Mouse (Mus musculus) c-Kit-positive CD71-negative TER-119-negative erythroid progenitor cells, embryonic 14.5 days (primary cell): ENCODE results near the gene Ntm.

Source experiments
- DNase-seq: peaks from one replicate; pipeline ENCODE4 v3.0.0-alpha.2; 2013; ENCODE audit warnings: low read depth

The Ntm gene

DNA sequence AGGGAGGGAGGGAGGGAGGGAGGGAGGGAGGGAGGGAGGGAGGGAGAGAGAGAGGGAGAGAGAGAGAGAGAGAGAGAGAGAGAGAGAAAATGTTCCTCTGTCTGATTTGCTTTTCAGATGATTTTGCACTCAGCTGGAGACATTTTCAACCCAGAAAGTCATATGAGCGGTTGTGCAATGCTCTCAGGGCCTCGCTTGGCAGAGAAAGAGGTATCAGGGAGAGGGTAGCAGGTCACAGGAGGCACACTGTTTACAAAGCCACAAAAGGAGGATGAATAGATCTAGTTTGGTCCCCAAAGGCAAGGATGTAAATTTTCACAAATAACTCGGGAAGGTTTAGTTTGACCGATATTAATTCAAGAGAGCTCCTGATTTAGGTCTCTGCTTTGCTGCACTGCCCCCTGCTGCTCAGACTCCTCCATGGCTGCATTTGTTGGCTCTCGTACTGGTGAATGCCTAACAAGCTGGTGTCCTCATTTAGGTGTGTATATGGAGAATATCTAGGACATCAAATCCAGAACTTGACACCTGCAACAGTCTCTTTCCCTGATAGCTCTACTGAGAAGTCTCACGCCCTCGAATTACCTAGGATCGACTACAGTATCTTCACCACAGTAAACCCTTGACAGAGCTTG is 377.1 kb downstream of the Ntm start:
- DNase-seq: peak; percentile 6

GRCm38 (mm10) chr9:29578226-29578625 is 384.7 kb downstream of the Ntm start:
- DNase-seq: no peak

- DNase-seq: no peak
Measured at GRCm38 (mm10) chr9:29576051-29576533, 386.8 kb downstream of the Ntm start.

DNA sequence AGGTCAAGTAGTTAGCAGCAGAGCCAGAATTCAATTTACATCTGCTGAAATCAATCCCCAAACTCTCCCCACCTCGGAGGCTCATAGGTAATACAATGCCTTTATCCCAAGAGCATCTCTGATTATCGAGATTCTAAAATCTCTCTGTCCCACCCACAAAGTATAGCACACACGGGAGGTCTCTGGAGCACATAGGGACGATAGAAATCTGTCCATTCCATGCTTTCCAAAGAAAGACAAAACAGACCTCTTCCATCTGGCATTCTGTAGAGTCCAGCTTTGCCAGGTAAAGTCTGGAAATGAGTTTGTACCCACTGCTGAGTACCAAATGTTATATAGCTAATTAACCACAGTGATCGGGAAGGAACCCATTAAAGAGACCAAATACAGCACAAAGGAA is 388.4 kb downstream of the Ntm start:
- no peak for DNase-seq

- DNase-seq: no peak
Measured at GRCm38 (mm10) chr9:29568571-29568970, 394.4 kb downstream of the Ntm start.

- DNase-seq: no peak
Measured at GRCm38 (mm10) chr9:29562419-29563071, 400.4 kb downstream of the Ntm start.

DNA sequence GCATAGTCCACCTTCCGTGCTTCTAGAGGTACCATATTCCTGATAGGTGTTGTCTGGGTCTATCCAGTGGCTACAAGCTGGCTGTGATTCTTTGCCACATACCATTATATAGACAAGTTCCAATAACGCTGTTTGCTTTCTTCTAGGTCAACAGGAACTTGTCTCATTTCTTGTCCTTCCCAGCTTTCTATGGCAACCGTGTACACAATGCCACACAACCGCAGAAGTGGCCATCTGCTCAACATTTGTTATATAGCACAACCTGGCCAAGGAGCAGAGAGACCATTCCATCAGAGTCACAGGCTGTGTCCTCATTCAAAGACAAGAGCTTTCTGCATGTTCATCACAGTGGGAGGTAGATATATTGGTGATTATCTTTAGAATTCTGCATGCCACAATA is 404.0 kb downstream of the Ntm start:
- no peak for DNase-seq

GRCm38 (mm10) chr9:29550582-29550981 is 412.4 kb downstream of the Ntm start:
- no peak for DNase-seq

GRCm38 (mm10) chr9:29550107-29550506 is 412.8 kb downstream of the Ntm start:
- no peak for DNase-seq

GRCm38 (mm10) chr9:29536415-29536814 is 426.5 kb downstream of the Ntm start:
- no peak for DNase-seq

- DNase-seq: no peak
Measured at GRCm38 (mm10) chr9:29534773-29535172, 428.2 kb downstream of the Ntm start.

- no peak for DNase-seq
Measured at GRCm38 (mm10) chr9:29534304-29534703, 428.6 kb downstream of the Ntm start.

DNA sequence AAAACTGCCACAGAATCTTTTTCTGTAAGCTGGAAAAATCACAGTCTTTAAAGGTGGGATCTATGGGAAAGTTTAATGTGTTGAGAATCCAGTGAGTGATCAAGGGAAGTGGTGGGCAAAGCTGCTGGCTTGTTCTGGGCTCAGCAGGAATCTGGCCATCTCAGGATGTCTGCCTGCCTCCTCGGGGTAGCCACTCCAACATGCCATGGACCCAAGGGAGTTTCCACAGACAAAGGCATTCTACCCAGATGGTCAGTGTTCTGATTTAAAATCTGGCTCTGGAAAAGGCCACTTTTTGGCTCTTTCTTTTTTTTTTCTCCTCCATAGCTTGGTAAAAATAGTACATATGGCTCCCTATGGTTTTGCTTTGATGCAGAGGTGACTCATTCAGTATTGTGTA is 429.4 kb downstream of the Ntm start:
- DNase-seq: no peak

GRCm38 (mm10) chr9:29531147-29531917 is 431.6 kb downstream of the Ntm start:
- no peak for DNase-seq

DNA sequence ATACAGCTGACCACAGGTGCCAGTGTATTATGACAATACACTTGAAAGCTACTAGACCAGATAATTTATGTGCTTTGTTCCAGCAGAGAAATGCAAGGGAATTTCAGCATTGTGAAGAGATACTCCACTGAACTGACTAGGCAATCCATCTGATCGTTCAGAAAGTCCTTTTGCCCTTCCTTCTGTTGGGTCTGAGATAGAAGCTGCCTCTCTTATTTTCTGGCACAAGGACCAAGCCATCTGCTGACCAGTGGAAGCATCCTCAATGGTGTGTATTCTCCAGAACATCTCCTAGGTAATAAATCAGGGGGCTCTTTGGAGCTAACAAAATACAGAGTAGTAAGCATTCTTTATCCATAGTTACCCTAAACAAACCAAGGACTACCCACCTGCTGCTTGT is 438.8 kb downstream of the Ntm start:
- DNase-seq: no peak

- DNase-seq: no peak
Measured at GRCm38 (mm10) chr9:29523221-29523620, 439.7 kb downstream of the Ntm start.

- no peak for DNase-seq
Measured at GRCm38 (mm10) chr9:29519181-29519580, 443.8 kb downstream of the Ntm start.

- no peak for DNase-seq
Measured at GRCm38 (mm10) chr9:29516688-29517087, 446.3 kb downstream of the Ntm start.

- DNase-seq: no peak
Measured at GRCm38 (mm10) chr9:29514588-29515356, 448.2 kb downstream of the Ntm start.

DNA sequence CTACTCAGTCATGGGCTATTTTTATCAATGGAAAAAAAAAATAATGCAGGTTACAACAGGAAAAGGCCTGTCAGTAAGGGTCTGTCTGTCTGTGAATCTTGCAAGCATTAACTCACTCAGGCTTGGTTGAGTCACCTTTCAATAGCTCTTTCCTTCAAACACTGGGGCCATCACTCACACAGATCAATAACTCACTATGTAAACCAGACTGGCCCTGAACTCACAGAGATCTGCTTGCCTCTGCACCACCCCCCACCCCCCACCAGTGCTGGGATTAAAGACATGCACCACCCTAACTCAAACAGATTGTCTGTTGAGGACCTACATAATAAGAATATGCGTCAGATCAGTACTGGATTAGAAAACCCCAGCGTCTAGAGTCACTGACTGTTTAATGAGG is 466.9 kb downstream of the Ntm start:
- DNase-seq: no peak

DNA sequence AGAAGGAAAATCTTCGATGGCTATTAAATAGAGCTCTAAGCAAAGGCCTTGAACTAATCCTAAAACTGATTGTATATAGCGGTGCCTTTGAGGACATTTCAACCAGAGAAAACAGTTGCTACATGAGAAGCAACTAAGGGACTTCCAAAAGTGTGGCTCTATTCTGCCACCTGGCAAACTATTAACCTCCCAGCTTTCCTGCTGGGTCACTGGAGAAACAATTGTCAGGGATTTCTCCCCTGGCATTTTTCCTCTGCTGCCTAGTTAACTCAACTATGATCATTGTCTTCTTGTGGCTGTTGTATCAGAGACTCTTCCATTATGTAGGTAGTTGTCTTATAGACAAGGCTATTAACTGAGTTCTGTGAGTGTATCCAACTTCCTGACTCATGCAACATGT is 480.7 kb downstream of the Ntm start:
- no peak for DNase-seq

DNA sequence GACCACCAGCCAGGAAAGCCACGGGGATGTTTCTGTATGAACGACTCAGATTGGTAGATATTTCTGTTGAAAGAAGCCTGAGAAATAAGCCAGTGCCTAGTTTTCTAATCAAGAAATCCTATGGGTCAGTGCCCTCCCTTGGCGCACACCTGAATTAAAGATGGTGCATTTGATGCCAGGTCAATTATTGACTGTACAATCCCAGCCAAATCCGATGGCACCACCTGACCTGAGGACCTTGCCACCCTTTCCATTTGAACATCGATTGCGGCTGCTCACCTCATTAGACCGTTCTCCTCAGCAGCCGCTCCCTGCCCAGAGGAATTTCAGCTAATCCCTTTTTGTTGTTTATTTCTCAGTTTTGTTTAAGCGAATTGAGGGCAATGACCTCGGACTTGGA is 483.9 kb downstream of the Ntm start:
- DNase-seq: no peak
